ENCODE assay signal across 18 mouse cellular contexts in genomic region chr1:165713798-165714197, GRCm38 (mm10). TPM values are rescaled to one million over a fixed set of nuclear protein-coding genes. Genes with fewer than 3 reads are reported as not detected.
A peak's percentile ranks its signal among the peaks of the same experiment; 100 is the strongest.
DNase-seq lines count a peak whose midpoint lies in the region; ATAC-seq and TF ChIP-seq lines count a peak whose summit lies in the region.
"Had no signal": no experiment of that assay in that cellular context is flagged by ENCODE, and none has a peak within 500 bp of the region (broad histone marks: within the 10 kb centered on the region; RNA-seq: fewer than 3 reads in every experiment).

No protein-coding gene starts in this region.

- 55% methylated on average over 5 of the region's 5 CpGs for WGBS in heart, postnatal 0 days
- WGBS in heart, adult 2 months: 62% methylated on average over 5 of the region's 5 CpGs
- 52% methylated on average over 5 of the region's 5 CpGs for WGBS in intestine, embryonic 16.5 days
- WGBS in stomach, postnatal 0 days: 56% methylated on average over 5 of the region's 5 CpGs

- no peak for ATAC-seq in heart, postnatal 0 days (ENCODE audit: insufficient read depth, low read depth)
- no peak for ATAC-seq in intestine, embryonic 16.5 days
- ATAC-seq in stomach, postnatal 0 days (ENCODE audit: low FRiP score, low TSS enrichment): no peak
- ATAC-seq: forebrain, embryonic 14.5 days had no signal

- no peaks in the 10 kb centered on the region for H3K9me3 ChIP-seq in heart, postnatal 0 days (replicated peaks; ENCODE audit: control insufficient read depth, low read length)
- no peaks in the 10 kb centered on the region for H3K9me3 ChIP-seq in intestine, embryonic 16.5 days (ENCODE audit: control insufficient read depth, low read length)
- H3K9me3 ChIP-seq in stomach, postnatal 0 days (ENCODE audit: control insufficient read depth, low read length): no peaks in the 10 kb centered on the region
- H3K9me3 ChIP-seq: embryonic facial prominence, embryonic 15.5 days; forebrain, embryonic 10.5 days; hindbrain, embryonic 15.5 days had no signal

- peak overlapping the region; percentile 25; the same call in 1 of the 2 replicates for H3K27ac ChIP-seq in heart, postnatal 0 days (ENCODE audit: low read depth)
- no peak overlapping the region for H3K27ac ChIP-seq in heart, adult 2 months
- H3K27ac ChIP-seq in intestine, embryonic 16.5 days (ENCODE audit: low read length): peak overlapping the region; percentile 27; the same call in 1 of the 2 replicates
- H3K27ac ChIP-seq in stomach, postnatal 0 days (replicated peaks): peak overlapping the region; percentile 35; the same call in 1 of the 2 replicates
- H3K27ac ChIP-seq: embryonic facial prominence, embryonic 15.5 days; forebrain, embryonic 10.5 days; hindbrain, embryonic 15.5 days had no signal

- TF ChIP-seq POLR2A in heart, adult 2 months (IDR thresholded peaks at IDR 0.05; ENCODE audit: insufficient read depth, low read depth, low read length): no peak

- no peak overlapping the region for H3K4me3 ChIP-seq in heart, postnatal 0 days (ENCODE audit: low read depth, low read length)
- H3K4me3 ChIP-seq in heart, adult 2 months: no peak overlapping the region
- no peak overlapping the region for H3K4me3 ChIP-seq in intestine, embryonic 16.5 days (ENCODE audit: low read length)
- no peak overlapping the region for H3K4me3 ChIP-seq in stomach, postnatal 0 days (ENCODE audit: low read depth, low read length)
- H3K4me3 ChIP-seq: embryonic facial prominence, embryonic 15.5 days; erythroblast, embryonic 14.5 days; forebrain, embryonic 10.5 days; hindbrain, embryonic 15.5 days had no signal

- TF ChIP-seq EP300 in heart, postnatal 0 days (IDR thresholded peaks at IDR 0.05; ENCODE audit: low read depth): no peak
- TF ChIP-seq EP300 in heart, adult 2 months (IDR thresholded peaks at IDR 0.05; ENCODE audit: insufficient read depth, low read depth, low read length): no peak
- no peak for TF ChIP-seq EP300 in stomach, postnatal 0 days (optimal IDR thresholded peaks at IDR 0.05)

- H3K4me2 ChIP-seq in heart, postnatal 0 days (ENCODE audit: low read depth, low read length): no peak overlapping the region
- no peak overlapping the region for H3K4me2 ChIP-seq in intestine, embryonic 16.5 days (ENCODE audit: low read depth, low read length)
- H3K4me2 ChIP-seq in stomach, postnatal 0 days (replicated peaks; ENCODE audit: low read depth): no peak overlapping the region
- H3K4me2 ChIP-seq: embryonic facial prominence, embryonic 15.5 days; hindbrain, embryonic 15.5 days had no signal

- H3K4me1 ChIP-seq in heart, postnatal 0 days (ENCODE audit: control insufficient read depth, insufficient read depth): peaks cover 24% of the 10 kb centered on the region
- H3K4me1 ChIP-seq in heart, adult 2 months (ENCODE audit: control insufficient read depth, insufficient read depth, low read length): peaks cover 13% of the 10 kb centered on the region
- peaks cover 25% of the 10 kb centered on the region for H3K4me1 ChIP-seq in intestine, embryonic 16.5 days (ENCODE audit: control insufficient read depth, insufficient read depth, low read length)
- H3K4me1 ChIP-seq in stomach, postnatal 0 days (replicated peaks; ENCODE audit: control insufficient read depth, insufficient read depth): peaks cover 2% of the 10 kb centered on the region; the same call in 1 of the 2 replicates

- DNase-seq in gastrocnemius, postnatal 14 days: peak; percentile 39
- DNase-seq in gastrocnemius, postnatal 36 days: no peak
- no peak for DNase-seq in heart, postnatal 0 days (ENCODE audit: low spot score)
- DNase-seq in heart, adult 2 months: no peak
- no peak for DNase-seq in stomach, postnatal 0 days (ENCODE audit: low spot score)
- DNase-seq in layer of hippocampus, adult 11-12 months (ENCODE audit: low spot score): no peak
- DNase-seq: adrenal gland, postnatal 10 days; cerebellum, adult 11 months; cerebellum, adult 8-10 months; cerebellum, postnatal 14 days; embryo, embryonic 11 days; gastrocnemius, postnatal 25 days had no signal

- no peak for TF ChIP-seq CTCF in heart, postnatal 0 days (IDR thresholded peaks at IDR 0.05; ENCODE audit: low read depth)
- TF ChIP-seq CTCF in heart, adult 2 months (IDR thresholded peaks at IDR 0.05): no peak
- TF ChIP-seq CTCF in stomach, postnatal 0 days (IDR thresholded peaks at IDR 0.05; ENCODE audit: low read depth): no peak

- H3K27me3 ChIP-seq in heart, postnatal 0 days (ENCODE audit: control insufficient read depth, insufficient read depth, low read length): no peaks in the 10 kb centered on the region
- no peaks in the 10 kb centered on the region for H3K27me3 ChIP-seq in heart, adult 2 months (ENCODE audit: control insufficient read depth, insufficient read depth, low read length)
- H3K27me3 ChIP-seq in intestine, embryonic 16.5 days (replicated peaks; ENCODE audit: control insufficient read depth, insufficient read depth, low read length): no peaks in the 10 kb centered on the region
- H3K27me3 ChIP-seq in stomach, postnatal 0 days (ENCODE audit: control insufficient read depth, insufficient read depth, low read length): no peaks in the 10 kb centered on the region
- H3K27me3 ChIP-seq: embryonic facial prominence, embryonic 15.5 days had no signal

- H3K79me2 ChIP-seq in heart, adult 2 months (replicated peaks; ENCODE audit: control insufficient read depth, insufficient read depth, low read length): no peaks in the 10 kb centered on the region

- H3K9ac ChIP-seq in heart, postnatal 0 days (replicated peaks; ENCODE audit: low read depth, low read length): no peak overlapping the region
- no peak overlapping the region for H3K9ac ChIP-seq in heart, adult 2 months (ENCODE audit: low read depth, low read length)
- H3K9ac ChIP-seq in intestine, embryonic 16.5 days (ENCODE audit: low read depth, low read length): no peak overlapping the region
- no peak overlapping the region for H3K9ac ChIP-seq in stomach, postnatal 0 days (ENCODE audit: low read length)
- H3K9ac ChIP-seq: embryonic facial prominence, embryonic 15.5 days; hindbrain, embryonic 15.5 days had no signal

- no peaks in the 10 kb centered on the region for H3K36me3 ChIP-seq in heart, postnatal 0 days (replicated peaks; ENCODE audit: control insufficient read depth, insufficient read depth, low read length)
- peaks cover 4% of the 10 kb centered on the region for H3K36me3 ChIP-seq in heart, adult 2 months (ENCODE audit: control insufficient read depth, insufficient read depth, low read length)
- H3K36me3 ChIP-seq in intestine, embryonic 16.5 days (ENCODE audit: control insufficient read depth, insufficient read depth, low read length): no peaks in the 10 kb centered on the region
- no peaks in the 10 kb centered on the region for H3K36me3 ChIP-seq in stomach, postnatal 0 days (ENCODE audit: control insufficient read depth, insufficient read depth, low read length)
- H3K36me3 ChIP-seq: embryonic facial prominence, embryonic 15.5 days; forebrain, embryonic 10.5 days; hindbrain, embryonic 15.5 days had no signal

- intact Hi-C loops in gastrocnemius, postnatal 14 days (cut with DNase I; ENCODE audit: low total_unique reads): no loop called here
- intact Hi-C loops in gastrocnemius, postnatal 36 days (cut with DNase I): no loop called here
- intact Hi-C loops in heart, adult 2 months (cut with DNase I): no loop called here

RNA-seq across cellular contexts. Expression of gene Rcsd1, which starts 4.2 kb away (rescaled TPM):
- total RNA-seq in gastrocnemius, postnatal 14 days (2021): 100 to 1,000 TPM; 117 to 125 TPM
- total RNA-seq in gastrocnemius, postnatal 36 days (2021): 10 to 100 TPM; 96.2 to 99.4 TPM
- total RNA-seq in heart, postnatal 0 days (2014; rRNA removed; ENCODE audit: low replicate concordance): 88.6 and 94.0 TPM in 2 replicates
- polyA plus RNA-seq in heart, postnatal 0 days (2015; fragmentation: Nextera tagmentation; extraction: Ambion mirVana): 103 and 116 TPM in 2 replicates
- total RNA-seq in heart, adult 2 months (2021): 10 to 100 TPM; 68.7 to 81.5 TPM
- 57.2 and 86.2 TPM in 2 replicates for polyA plus RNA-seq in heart, adult 2 months (2012; rRNA removed)
- 28.7 and 32.4 TPM in 2 replicates for polyA plus RNA-seq in intestine, embryonic 16.5 days (2015; fragmentation: Nextera tagmentation; extraction: Ambion mirVana)
- polyA plus RNA-seq in stomach, postnatal 0 days (2015; fragmentation: Nextera tagmentation; extraction: Ambion mirVana): 16.1 TPM in 2 replicates

RNA-seq across cellular contexts. Expression of gene Creg1, which starts 49.7 kb away (rescaled TPM):
- 10 to 100 TPM; 40.3 to 44.6 TPM for total RNA-seq in gastrocnemius, postnatal 14 days (2021)
- total RNA-seq in gastrocnemius, postnatal 36 days (2021): 10 to 100 TPM; 47.7 to 55.7 TPM
- 29.1 and 32.4 TPM in 2 replicates for total RNA-seq in heart, postnatal 0 days (2014; rRNA removed; ENCODE audit: low replicate concordance)
- polyA plus RNA-seq in heart, postnatal 0 days (2015; fragmentation: Nextera tagmentation; extraction: Ambion mirVana): 62.1 and 75.2 TPM in 2 replicates
- 10 to 100 TPM; 85.7 to 93.3 TPM for total RNA-seq in heart, adult 2 months (2021)
- 77.2 and 121 TPM in 2 replicates for polyA plus RNA-seq in heart, adult 2 months (2012; rRNA removed)
- polyA plus RNA-seq in intestine, embryonic 16.5 days (2015; fragmentation: Nextera tagmentation; extraction: Ambion mirVana): 122 and 142 TPM in 2 replicates
- 139 and 140 TPM in 2 replicates for polyA plus RNA-seq in stomach, postnatal 0 days (2015; fragmentation: Nextera tagmentation; extraction: Ambion mirVana)
